Mouse (Mus musculus) skeletal muscle tissue, postnatal 0 days (tissue): ENCODE results near the gene Ftsj1. TPM values are rescaled to one million over a fixed set of nuclear protein-coding genes. Genes with fewer than 3 reads are reported as not detected.

Source experiments
- polyA plus RNA-seq: library from polyadenylated mRNA; unstranded; fragments of >200 nt; fragmentation: Nextera tagmentation; extraction: Ambion mirVana; gene quantifications from 2 replicates; pipeline ENCODE4 v1.2.1, GENCODE M21; 2015

The Ftsj1 gene
- polyA plus RNA-seq: 17.2 and 17.9 TPM in 2 replicates

GRCm38 (mm10) chrX:8252334-8253285 lies at the start of gene Ftsj1:
TSS of gene Ftsj1 (minus strand) at chrX:8252406.

GRCm38 (mm10) chrX:8271083-8271820 lies 19.0 kb upstream of the Ftsj1 start, which contains the start of gene Slc38a5:
TSS of gene Slc38a5 (plus strand) at chrX:8271133.

GRCm38 (mm10) chrX:8206015-8206693 lies 46.1 kb downstream of the Ftsj1 start, which contains the start of gene Porcn:
TSS of gene Porcn (minus strand) at chrX:8206525.

GRCm38 (mm10) chrX:8193419-8193723 lies 58.8 kb downstream of the Ftsj1 start, which contains the start of gene Ebp:
TSS of gene Ebp (minus strand) at chrX:8193512.

Other genes with a start within 250 kb of the Ftsj1 start
- gene Glod5, start 233.9 kb downstream of the Ftsj1 start, polyA plus RNA-seq: not detected in 2 replicates
- 9.1 and 10.1 TPM in 2 replicates for gene Suv39h1, start 177.6 kb downstream of the Ftsj1 start, polyA plus RNA-seq
- gene Was, start 161.9 kb downstream of the Ftsj1 start, polyA plus RNA-seq: 0.35 and 0.71 TPM in 2 replicates
- gene Wdr13, start 119.5 kb downstream of the Ftsj1 start, polyA plus RNA-seq: 10.3 and 11.4 TPM in 2 replicates
- 308 and 398 TPM in 2 replicates for gene Rbm3, start 106.5 kb downstream of the Ftsj1 start, polyA plus RNA-seq
- 3.9 and 4.3 TPM in 2 replicates for gene Tbc1d25, start 76.2 kb downstream of the Ftsj1 start, polyA plus RNA-seq
- gene Ebp, start 58.9 kb downstream of the Ftsj1 start, polyA plus RNA-seq: 16.0 and 23.1 TPM in 2 replicates
- 4.0 and 4.2 TPM in 2 replicates for gene Porcn, start 45.9 kb downstream of the Ftsj1 start, polyA plus RNA-seq
- 0.16 and 0.22 TPM in 2 replicates for gene Slc38a5, start 18.7 kb upstream of the Ftsj1 start, polyA plus RNA-seq
- not detected in 2 replicates for gene Ssxb10, start 75.0 kb upstream of the Ftsj1 start, polyA plus RNA-seq
- gene Ssxb9, start 114.6 kb upstream of the Ftsj1 start, polyA plus RNA-seq: not detected in 2 replicates
- gene Ssxb1, start 160.9 kb upstream of the Ftsj1 start, polyA plus RNA-seq: not detected in 2 replicates
- gene Ssxb2, start 209.3 kb upstream of the Ftsj1 start, polyA plus RNA-seq: not detected in 2 replicates